Mouse (Mus musculus) small intestine, adult 2 months (tissue): ENCODE data around the gene Cyth4.

Experiments
- CTCF ChIP-seq: fragments of 200-500 bp; IDR thresholded peaks from 2 replicates; pipeline ENCODE4 v1.5.1; 2012; ENCODE audit warnings: low read depth, mild to moderate bottlenecking, control low read depth, inconsistent platforms, low read length, moderate library complexity, mixed read lengths; ENCODE audit not compliant: insufficient replicate concordance, insufficient read length; ENCODE audit errors: extremely low read depth
- POLR2A ChIP-seq: fragments of 200-500 bp; IDR thresholded peaks from 2 replicates; pipeline ENCODE4 v1.6.1; 2012; ENCODE audit warnings: low read depth, mild to moderate bottlenecking, control low read depth, inconsistent platforms, low read length, moderate library complexity

GRCm38 (mm10) chr15:78632387-78632786, 35.5 kb downstream of the Cyth4 start:
- TF ChIP-seq CTCF (no peak), POLR2A (no peak)
